Mouse (Mus musculus) bone marrow macrophage, adult 2 months (primary cell): ENCODE measurements at regions not wholly inside any gene's neighbourhood (a gene's known extent, or its start where the extent isn't known, plus 50 kb on each side); places are given as distances from the start of the nearest gene placed in this dataset.

Experiments
- H3K27ac ChIP-seq: 2 replicates; pipeline ENCODE4 v1.5.1; 2012; ENCODE audit warnings: low read depth, low read length; ENCODE audit not compliant: insufficient read depth
- H3K4me1 ChIP-seq: 2 replicates; pipeline ENCODE4 v1.6.1; 2012; ENCODE audit warnings: low read length; ENCODE audit not compliant: control insufficient read depth, insufficient read depth
- H3K4me3 ChIP-seq: 2 replicates; pipeline ENCODE4 v1.5.1; 2012; ENCODE audit warnings: mild to moderate bottlenecking, low read length, moderate library complexity; ENCODE audit not compliant: insufficient read depth
- CTCF ChIP-seq: IDR thresholded peaks from 2 replicates; pipeline ENCODE4 v1.5.1; 2012; ENCODE audit warnings: low read depth, mild to moderate bottlenecking, low read length, moderate library complexity
- POLR2A ChIP-seq: IDR thresholded peaks from 2 replicates; pipeline ENCODE4 v1.6.1; 2012; ENCODE audit warnings: mild to moderate bottlenecking, low read depth, low read length, borderline replicate concordance

GRCm38 (mm10) chr5:133715830-133716229, 383.7 kb upstream of the Castor2 start:
- Histone ChIP-seq H3K4me1 (no peaks in the 10 kb centered on the region), H3K4me3 (no peak overlapping the region), H3K27ac (no peak overlapping the region)
- TF ChIP-seq POLR2A = no peak
- TF ChIP-seq CTCF = no peak

GRCm38 (mm10) chr5:133712652-133713051, 386.9 kb upstream of the Castor2 start:
- no peak overlapping the region for H3K27ac ChIP-seq
- TF ChIP-seq CTCF (no peak), POLR2A (no peak)
- H3K4me1 ChIP-seq = no peaks in the 10 kb centered on the region
- no peak overlapping the region for H3K4me3 ChIP-seq

GRCm38 (mm10) chr5:133708881-133709280, 390.6 kb upstream of the Castor2 start:
- Histone ChIP-seq H3K4me1 (no peaks in the 10 kb centered on the region), H3K4me3 (no peak overlapping the region), H3K27ac (no peak overlapping the region)
- TF ChIP-seq POLR2A (no peak), CTCF (no peak)

- Histone ChIP-seq H3K27ac (no peak overlapping the region), H3K4me3 (no peak overlapping the region), H3K4me1 (no peaks in the 10 kb centered on the region)
- TF ChIP-seq POLR2A (no peak), CTCF (no peak)
These were observed 413.3 kb upstream of the Castor2 start for GRCm38 (mm10) chr5:133686206-133686605.

- no peak overlapping the region for H3K4me3 ChIP-seq
- H3K4me1 ChIP-seq = no peaks in the 10 kb centered on the region
- no peak overlapping the region for H3K27ac ChIP-seq
- TF ChIP-seq CTCF = no peak
- no peak for TF ChIP-seq POLR2A
These were observed 416.5 kb upstream of the Castor2 start for GRCm38 (mm10) chr5:133683021-133683420.

- Histone ChIP-seq H3K4me1 (no peaks in the 10 kb centered on the region), H3K27ac (no peak overlapping the region), H3K4me3 (no peak overlapping the region)
- TF ChIP-seq POLR2A (no peak), CTCF (no peak)
These were observed 422.6 kb upstream of the Castor2 start for GRCm38 (mm10) chr5:133676791-133677450.

- no peak overlapping the region for H3K4me3 ChIP-seq
- H3K4me1 ChIP-seq = no peaks in the 10 kb centered on the region
- H3K27ac ChIP-seq = no peak overlapping the region
- TF ChIP-seq POLR2A (no peak), CTCF (no peak)
These were observed 423.9 kb upstream of the Castor2 start for GRCm38 (mm10) chr5:133675636-133676035.

- H3K4me1 ChIP-seq = no peaks in the 10 kb centered on the region
- TF ChIP-seq CTCF (no peak), POLR2A (no peak)
- H3K27ac ChIP-seq = no peak overlapping the region
- no peak overlapping the region for H3K4me3 ChIP-seq
These were observed 433.0 kb upstream of the Castor2 start for GRCm38 (mm10) chr5:133666473-133666872.

- no peak overlapping the region for H3K27ac ChIP-seq
- H3K4me1 ChIP-seq = no peaks in the 10 kb centered on the region
- no peak overlapping the region for H3K4me3 ChIP-seq
- TF ChIP-seq POLR2A (no peak), CTCF (no peak)
These were observed 436.8 kb upstream of the Castor2 start for GRCm38 (mm10) chr5:133662474-133663256.

GRCm38 (mm10) chr5:133660351-133660750, 439.2 kb upstream of the Castor2 start:
- Histone ChIP-seq H3K4me1 (no peaks in the 10 kb centered on the region), H3K27ac (no peak overlapping the region), H3K4me3 (no peak overlapping the region)
- TF ChIP-seq CTCF = no peak
- TF ChIP-seq POLR2A = no peak

- H3K4me1 ChIP-seq = no peaks in the 10 kb centered on the region
- no peak overlapping the region for H3K27ac ChIP-seq
- TF ChIP-seq POLR2A (no peak), CTCF (no peak)
- no peak overlapping the region for H3K4me3 ChIP-seq
These were observed 442.7 kb upstream of the Castor2 start for GRCm38 (mm10) chr5:133656837-133657236.
